ENCODE assay signal across 34 mouse cellular contexts in genomic region chr4:107483556-107484220, GRCm38 (mm10). TPM values are rescaled to one million over a fixed set of nuclear protein-coding genes. Genes with fewer than 3 reads are reported as not detected.
"Had no signal": no experiment of that assay in that cellular context is flagged by ENCODE, and none has a peak within 500 bp of the region (broad histone marks: within the 10 kb centered on the region; RNA-seq: fewer than 3 reads in every experiment).

No protein-coding gene starts in this region.

- H3K9ac ChIP-seq: heart, embryonic 12.5 days; heart, embryonic 13.5 days; heart, embryonic 15.5 days; hindbrain, embryonic 12.5 days; hindbrain, embryonic 13.5 days; hindbrain, embryonic 14.5 days; hindbrain, embryonic 15.5 days; intestine, embryonic 15.5 days; kidney, embryonic 15.5 days had no signal

- ATAC-seq: hindbrain, embryonic 16.5 days; inflammation-experienced regulatory T-cells, adult 6 months; intestine, embryonic 15.5 days; intestine, embryonic 16.5 days; intestine, postnatal 0 days had no signal

- H3K4me1 ChIP-seq: heart, embryonic 12.5 days; heart, embryonic 13.5 days; heart, embryonic 15.5 days; hindbrain, embryonic 12.5 days had no signal

- H3K27me3 ChIP-seq: hindbrain, embryonic 12.5 days; hindbrain, embryonic 15.5 days had no signal

- H3K4me2 ChIP-seq: heart, embryonic 12.5 days; heart, embryonic 13.5 days; heart, embryonic 15.5 days; hindbrain, embryonic 12.5 days; hindbrain, embryonic 13.5 days; hindbrain, embryonic 14.5 days; hindbrain, embryonic 15.5 days; intestine, embryonic 15.5 days; kidney, embryonic 15.5 days had no signal

- H3K4me3 ChIP-seq: heart, embryonic 12.5 days; heart, embryonic 13.5 days; heart, embryonic 15.5 days; hindbrain, embryonic 10.5 days; hindbrain, embryonic 12.5 days; hindbrain, embryonic 13.5 days; hindbrain, embryonic 15.5 days; intestine, embryonic 15.5 days; kidney, embryonic 15.5 days; layer of hippocampus, adult 2 months; left cerebral cortex, adult 2 months had no signal

- DNase-seq: heart, postnatal 14 days; heart, postnatal 36 days; heart, postnatal 4 days; kidney, adult 11 months; kidney, adult 18-20 months; kidney, adult 2 months; kidney, adult 8-10 months; kidney, adult 9 months; kidney, postnatal 10 days; kidney, postnatal 14 days; kidney, postnatal 25 days; kidney, postnatal 36 days; kidney, postnatal 4 days; layer of hippocampus, adult 9-11 months; layer of hippocampus, postnatal 36 days had no signal

- H3K27ac ChIP-seq: heart, embryonic 13.5 days; heart, embryonic 15.5 days; hindbrain, embryonic 10.5 days; hindbrain, embryonic 12.5 days; hindbrain, embryonic 13.5 days; hindbrain, embryonic 14.5 days; hindbrain, embryonic 15.5 days; hindbrain, postnatal 0 days; intestine, embryonic 15.5 days; kidney, embryonic 15.5 days; kidney, postnatal 0 days; layer of hippocampus, adult 2 months; left cerebral cortex, adult 2 months had no signal

- H3K9me3 ChIP-seq: heart, embryonic 12.5 days; heart, embryonic 13.5 days; heart, embryonic 15.5 days; hindbrain, embryonic 10.5 days; hindbrain, embryonic 12.5 days; hindbrain, embryonic 13.5 days; hindbrain, embryonic 15.5 days; intestine, embryonic 15.5 days; kidney, embryonic 15.5 days had no signal

- H3K36me3 ChIP-seq: heart, embryonic 12.5 days; heart, embryonic 13.5 days; heart, embryonic 15.5 days; hindbrain, embryonic 10.5 days; hindbrain, embryonic 12.5 days; hindbrain, embryonic 13.5 days; hindbrain, embryonic 15.5 days; intestine, embryonic 15.5 days; kidney, embryonic 15.5 days had no signal

RNA-seq across cellular contexts. Expression of gene Glis1, which starts 49.3 kb away (rescaled TPM):
- total RNA-seq: hematopoietic stem cell, adult 5-6 weeks had no signal
